Mouse (Mus musculus) large intestine, adult 2 months (tissue): ENCODE measurements around the gene Chrm3. TPM values are rescaled to one million over a fixed set of nuclear protein-coding genes. Genes with fewer than 3 reads are reported as not detected.

Experiments used
- DNase-seq: peaks from one replicate; pipeline ENCODE4 v3.0.0-alpha.2; 2012; ENCODE audit warnings: low read depth, low spot score
- WGBS: fragments of 180-500 bp; shearing (Covaris S2); methylation state at CpG from one replicate; pipeline ENCODE4 v1.1.7; 2018; 5-methylcytosine and 5-hydroxymethylcytosine counted together
- polyA plus RNA-seq: library from polyadenylated mRNA; depleted of rRNA; stranded (reverse); fragments of >200 nt; gene quantifications from 2 replicates; pipeline ENCODE4 v1.2.3, GENCODE M21; 2012

The Chrm3 gene
- polyA plus RNA-seq, 1 experiment = 1.9 TPM

DNA sequence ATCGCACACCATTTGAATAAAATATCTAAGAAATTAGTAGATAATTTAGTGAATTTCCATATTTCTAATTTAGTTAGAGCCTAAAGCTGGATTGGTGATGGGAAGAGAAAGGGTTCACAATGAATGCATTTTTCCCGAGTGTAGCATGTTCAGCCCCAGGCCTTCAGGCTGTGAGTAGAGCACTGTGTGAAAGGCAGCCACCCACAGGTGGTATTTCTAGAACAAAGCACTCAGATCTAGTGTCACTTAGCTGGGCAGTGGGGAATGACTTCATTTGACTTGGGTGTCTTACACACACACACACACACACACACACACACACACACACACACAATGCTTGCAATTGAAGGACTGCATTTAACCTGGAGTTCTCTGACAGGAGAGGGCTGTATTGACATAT lies 337.5 kb downstream of the Chrm3 start:
- WGBS = 90% methylated on average over 2 of the region's 2 CpGs
- no peak for DNase-seq

DNA sequence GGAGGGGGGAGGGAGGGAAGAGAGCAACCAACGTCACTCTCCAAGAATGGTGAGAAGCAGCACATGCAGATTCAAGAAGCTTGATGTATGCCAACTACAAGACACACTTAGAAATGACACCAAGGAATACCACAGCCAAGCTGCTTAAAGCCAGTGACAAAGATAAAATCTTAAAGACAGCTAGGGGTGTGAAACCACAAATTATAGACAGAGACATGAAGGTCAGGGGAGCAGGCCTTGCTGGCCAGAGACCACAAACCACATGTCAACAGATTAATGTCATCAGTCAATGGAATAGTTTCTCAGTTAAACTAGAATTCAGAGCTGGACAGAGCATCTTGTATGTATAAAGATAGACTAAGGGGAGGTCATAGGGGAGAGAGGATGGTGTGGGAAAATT lies 341.4 kb downstream of the Chrm3 start:
- 58% methylated on average over 1 of the region's 1 CpGs for WGBS
- no peak for DNase-seq

DNA sequence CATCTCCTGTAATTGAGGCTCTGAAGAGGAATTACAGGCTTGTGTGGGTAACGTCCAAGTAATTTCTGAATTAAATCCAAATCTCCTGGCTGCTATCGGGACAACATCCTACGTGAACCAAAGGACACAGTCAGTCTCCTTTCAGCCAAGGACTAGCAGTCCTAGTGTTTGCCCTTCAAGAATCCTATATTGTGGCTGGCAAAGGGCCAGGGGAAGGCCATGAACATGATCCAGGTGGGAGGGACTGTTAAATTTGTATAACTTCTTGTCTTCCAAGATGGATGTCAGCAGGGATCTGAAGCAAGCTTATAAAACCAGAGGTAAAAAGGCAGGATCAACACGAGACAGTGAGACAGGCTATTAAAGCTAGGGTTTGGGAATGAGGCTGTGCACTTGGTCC lies 357.7 kb downstream of the Chrm3 start:
- DNase-seq = no peak
- 52% methylated on average over 4 of the region's 4 CpGs for WGBS

DNA sequence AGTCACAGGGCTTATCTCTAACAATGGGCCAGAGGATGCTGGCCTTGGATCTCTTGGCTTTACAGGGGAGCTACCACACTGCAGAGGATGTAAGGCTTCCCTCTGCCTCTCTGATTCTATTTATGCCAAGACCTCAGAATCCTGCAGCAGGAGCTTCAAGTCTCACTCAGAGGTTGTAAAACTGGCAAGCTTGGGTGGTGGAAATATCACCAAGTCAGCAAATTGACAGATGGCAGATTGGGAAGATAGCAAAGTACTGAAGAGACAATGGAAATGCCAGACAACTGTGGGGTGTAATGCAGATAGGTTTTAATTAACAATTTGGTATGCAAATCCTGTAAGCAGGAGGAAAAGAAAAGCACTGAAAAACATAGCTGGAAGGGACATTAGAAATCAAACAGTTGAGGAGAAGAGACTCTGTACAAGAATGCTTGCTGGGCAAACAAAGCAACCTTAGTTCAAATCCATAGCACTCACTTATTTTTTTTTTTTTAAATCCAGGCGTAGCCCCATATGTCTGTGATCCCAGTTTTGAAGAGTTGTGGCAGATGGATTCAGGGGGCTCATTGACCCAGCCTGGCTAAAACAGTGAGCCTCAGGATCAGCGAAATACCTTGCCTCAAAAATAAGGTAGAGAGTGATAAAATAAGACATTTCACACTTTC lies 362.9 kb downstream of the Chrm3 start:
- DNase-seq = no peak
- 80% methylated on average over 2 of the region's 2 CpGs for WGBS

DNA sequence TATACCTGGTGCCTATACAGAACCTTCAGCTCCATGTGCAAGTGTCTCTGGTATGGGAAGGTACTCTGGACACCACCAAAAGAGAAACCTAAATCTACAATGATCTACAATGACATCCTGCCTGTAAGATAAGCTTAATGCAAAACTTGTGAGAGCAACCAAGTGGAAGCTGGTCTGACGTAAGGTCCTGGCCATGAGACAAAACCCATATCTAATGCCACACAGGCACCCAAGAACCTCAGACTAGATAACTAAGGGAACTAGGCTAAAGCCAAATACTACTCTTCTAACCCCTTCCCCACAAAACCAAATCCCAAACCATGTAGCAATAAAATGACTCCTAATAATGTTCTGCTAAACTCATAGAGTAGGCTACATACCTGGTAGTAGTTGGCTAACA lies 364.8 kb downstream of the Chrm3 start:
- 89% methylated on average over 1 of the region's 1 CpGs for WGBS
- DNase-seq = no peak

DNA sequence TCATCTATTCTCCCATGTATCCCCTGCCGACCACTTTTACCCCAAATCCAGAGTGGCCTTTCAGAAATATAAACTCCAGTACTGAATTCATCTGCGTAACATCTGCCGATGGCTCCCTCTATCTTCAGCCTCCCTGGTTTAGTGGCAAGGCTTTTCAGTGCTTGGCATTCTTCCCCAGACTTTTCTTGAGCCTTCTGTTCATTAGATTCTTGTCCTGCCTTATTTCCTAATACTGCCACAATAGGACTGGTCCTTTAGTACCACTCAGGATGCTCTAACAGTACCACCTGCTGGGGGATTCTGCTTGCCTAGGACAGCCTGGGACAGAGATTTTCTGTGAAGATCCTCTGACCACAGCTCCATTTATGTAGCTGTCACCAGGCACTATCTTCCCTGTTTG lies 367.1 kb downstream of the Chrm3 start:
- DNase-seq = no peak
- WGBS = 95% methylated on average over 3 of the region's 3 CpGs

DNA sequence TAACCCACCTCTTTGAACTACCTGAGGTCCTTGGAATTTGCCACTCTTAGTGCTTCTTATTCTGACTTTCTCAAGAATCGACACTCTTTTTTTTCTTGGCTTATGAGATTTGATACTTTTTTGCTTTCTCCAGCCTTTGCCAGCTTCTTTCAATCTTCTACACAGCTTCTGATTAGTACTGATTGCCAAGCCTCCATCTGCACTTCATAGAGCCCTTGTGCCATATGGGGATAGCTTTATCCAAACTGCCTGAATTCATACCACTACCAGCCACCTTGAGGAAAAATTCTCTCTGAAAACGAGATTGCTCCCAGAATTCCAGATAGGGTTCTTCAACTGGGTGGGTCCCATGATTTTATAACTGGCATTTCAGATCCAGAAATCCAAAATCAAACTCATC lies 368.0 kb downstream of the Chrm3 start:
- WGBS = 62% methylated on average over 2 of the region's 2 CpGs
- no peak for DNase-seq

DNA sequence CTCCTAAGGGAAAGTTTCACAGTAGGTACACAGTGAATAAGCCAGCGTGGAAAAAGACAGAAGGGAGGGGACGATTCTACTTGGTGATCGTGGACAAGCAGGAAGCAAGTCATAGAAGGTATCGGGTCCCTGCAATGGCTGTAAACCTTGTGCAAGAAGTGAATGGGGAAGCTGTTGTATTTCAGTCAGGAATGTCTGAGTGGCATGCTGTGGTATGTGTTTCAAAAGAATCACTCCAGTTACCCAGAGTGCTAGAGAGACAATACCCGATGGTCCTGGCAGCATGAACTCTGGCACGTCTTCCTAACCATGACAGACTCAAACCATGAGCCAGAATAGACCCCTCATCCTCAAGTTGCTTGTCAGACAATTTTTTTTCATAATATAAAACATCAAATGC lies 375.0 kb downstream of the Chrm3 start:
- DNase-seq = no peak
- 58% methylated on average over 6 of the region's 6 CpGs for WGBS

DNA sequence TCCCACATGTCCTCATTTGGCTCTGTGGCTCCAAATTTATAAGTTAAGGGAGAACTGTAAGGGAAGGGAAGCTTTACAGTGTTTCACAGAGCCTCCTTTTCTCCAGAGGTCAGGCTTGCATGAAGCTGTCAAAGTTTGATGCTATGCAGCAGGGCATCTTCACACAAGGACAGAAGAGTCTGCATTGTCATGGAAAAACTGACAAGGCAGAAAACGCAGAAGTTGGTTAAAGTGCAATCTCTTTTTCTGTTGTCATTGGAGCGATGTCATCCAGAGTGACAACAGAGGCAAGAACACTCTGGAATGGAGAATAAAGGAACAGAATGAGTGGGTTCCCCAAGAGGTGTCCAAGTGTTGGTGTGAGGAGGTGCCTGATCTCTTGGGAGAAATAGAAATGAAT lies 377.4 kb downstream of the Chrm3 start:
- DNase-seq = no peak
- 75% methylated on average over 2 of the region's 2 CpGs for WGBS

DNA sequence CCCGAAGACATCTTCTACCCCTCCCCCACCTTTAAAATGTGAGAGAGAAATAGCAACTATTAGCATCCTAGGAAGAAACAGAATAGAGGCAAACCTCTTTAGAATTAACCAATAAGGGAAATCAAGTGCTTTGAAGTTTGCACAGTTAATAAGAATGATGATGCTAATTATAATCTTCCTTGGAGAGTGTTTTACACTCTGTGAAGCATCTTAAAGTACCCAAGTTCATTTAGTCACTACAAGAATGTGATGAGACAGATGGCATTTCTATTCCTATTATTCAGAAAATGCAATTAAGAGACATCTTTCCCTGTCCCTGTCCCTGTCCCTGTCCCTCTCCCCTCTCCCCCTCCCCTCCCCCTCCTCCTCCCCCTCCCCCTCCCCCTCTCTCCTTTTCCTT lies 382.9 kb downstream of the Chrm3 start:
- no peak for DNase-seq
- 75% methylated on average over 1 of the region's 1 CpGs for WGBS

DNA sequence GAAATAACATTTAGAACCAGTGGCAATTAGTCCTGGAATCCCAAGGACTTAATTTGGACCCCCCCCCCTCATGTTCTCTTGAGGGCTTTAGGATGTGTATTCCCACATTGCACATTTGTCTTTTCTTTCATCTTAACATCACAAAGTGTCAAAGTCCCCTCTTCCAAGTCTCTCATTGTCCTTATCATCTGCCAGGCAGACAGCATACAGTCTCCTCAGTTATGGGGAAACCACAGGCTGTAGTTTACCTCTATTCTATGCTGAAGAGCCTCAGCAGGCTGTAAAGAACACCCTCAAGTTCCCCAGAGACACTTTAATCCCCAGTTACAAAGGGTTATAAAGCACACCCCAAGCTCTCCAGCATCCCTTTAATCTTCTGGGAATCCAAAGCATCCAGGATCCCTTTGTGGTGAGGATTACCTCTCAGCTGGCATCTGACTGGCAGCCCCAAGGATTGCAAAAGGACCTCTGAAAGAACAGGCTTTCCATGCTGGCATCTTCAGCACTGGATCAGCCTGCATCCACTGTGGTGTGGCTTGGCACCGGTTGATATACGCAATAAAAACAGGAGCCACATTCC lies 386.8 kb downstream of the Chrm3 start:
- DNase-seq = no peak
- WGBS = 70% methylated on average over 2 of the region's 2 CpGs

DNA sequence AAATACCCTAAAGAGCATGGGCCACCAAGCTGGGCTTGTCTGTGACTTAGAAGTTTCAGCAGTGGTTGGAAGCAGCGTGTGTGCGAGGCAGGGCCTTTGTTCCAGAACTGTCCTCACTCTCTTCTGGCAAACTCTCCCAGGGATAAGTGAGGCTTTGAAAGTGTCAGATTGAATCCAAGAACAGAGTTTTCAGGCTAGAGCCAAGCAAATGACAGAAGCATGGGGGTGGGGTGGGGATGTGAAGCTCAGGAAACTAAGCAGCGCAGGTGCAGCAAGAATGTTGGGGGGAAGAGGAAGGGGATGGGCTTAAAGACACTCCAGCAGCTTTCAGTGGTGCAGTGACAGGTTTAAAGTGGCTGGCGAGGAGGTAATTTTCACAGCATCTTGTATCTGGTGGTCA lies 388.8 kb downstream of the Chrm3 start:
- 72% methylated on average over 4 of the region's 4 CpGs for WGBS
- no peak for DNase-seq

DNA sequence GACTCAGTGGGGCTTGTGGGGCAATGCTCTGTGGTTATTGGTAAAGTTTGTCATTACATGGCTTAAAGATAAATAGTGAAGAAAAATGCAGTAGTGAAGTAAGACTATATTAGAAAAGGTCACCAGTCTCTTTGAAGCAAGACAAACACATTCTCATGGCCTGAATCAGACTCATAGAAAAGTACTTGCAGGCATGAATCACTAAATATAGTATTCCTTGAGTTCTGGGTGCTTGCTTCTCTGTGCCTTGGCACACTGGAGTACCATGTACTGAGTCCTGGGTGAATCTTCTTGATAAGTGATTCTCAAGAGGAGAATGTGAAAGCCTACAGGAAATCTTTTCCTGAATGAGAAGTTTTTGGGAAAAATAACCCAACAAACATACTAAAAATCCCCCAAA lies 408.0 kb downstream of the Chrm3 start:
- no peak for DNase-seq

DNA sequence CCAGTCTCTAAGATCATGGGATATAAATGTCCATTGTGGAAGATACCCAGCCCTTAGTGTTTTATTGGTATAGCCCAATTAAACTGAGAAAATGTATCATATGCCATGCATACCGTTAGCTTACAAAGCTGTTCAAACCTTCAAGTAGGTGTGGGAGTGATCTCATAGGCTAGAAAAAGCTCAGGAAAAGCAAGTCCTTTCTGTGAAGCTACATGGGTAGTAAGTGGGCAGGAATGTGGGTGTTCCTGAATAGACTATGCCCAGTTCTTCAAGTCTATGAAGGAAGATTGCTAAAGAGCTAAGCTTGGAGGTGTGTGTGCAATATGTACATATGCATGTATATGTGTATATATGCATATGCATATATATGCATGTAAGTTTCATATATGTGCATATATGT lies 409.3 kb downstream of the Chrm3 start:
- DNase-seq = no peak
- WGBS = 44% methylated on average over 1 of the region's 1 CpGs

DNA sequence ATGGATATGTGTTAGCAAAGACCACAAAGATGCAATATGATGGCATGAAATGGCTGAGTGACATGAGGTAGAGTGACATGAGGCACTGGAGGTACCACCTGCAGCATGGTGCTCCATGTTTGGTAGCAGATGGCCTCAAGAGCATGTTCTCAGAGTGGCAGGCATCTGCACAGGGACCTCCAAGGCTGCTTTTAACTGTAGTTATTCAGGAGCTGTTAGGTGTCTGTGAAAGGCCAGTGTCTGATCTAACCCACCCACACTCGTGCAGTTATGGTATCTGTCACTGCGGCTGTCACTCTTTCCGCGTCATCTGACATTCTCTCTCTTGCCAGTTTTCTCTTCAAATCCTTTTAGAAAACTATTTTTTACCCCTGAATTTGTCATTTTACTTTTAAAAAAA lies 411.6 kb downstream of the Chrm3 start:
- no peak for DNase-seq
- WGBS = 93% methylated on average over 4 of the region's 4 CpGs

DNA sequence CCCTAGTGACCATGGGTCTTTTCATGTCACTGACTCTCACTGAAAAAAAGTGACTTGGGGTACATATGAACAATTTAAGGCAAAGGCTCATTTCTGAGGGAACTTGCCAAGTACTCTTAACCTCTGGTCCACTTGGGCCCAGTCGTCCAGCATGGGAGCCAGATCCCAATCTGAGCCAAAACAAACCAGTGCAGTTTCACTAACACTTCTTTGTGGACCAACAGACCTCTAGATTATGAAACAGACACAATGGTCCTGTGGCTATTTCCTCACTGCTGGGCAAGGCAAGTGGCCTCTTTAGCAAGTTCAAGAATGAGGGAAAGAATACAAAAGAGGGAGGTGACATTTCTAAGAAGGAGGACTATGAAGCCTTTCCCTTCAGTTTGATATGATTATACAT lies 420.5 kb downstream of the Chrm3 start:
- no peak for DNase-seq
- 44% methylated on average over 1 of the region's 1 CpGs for WGBS

DNA sequence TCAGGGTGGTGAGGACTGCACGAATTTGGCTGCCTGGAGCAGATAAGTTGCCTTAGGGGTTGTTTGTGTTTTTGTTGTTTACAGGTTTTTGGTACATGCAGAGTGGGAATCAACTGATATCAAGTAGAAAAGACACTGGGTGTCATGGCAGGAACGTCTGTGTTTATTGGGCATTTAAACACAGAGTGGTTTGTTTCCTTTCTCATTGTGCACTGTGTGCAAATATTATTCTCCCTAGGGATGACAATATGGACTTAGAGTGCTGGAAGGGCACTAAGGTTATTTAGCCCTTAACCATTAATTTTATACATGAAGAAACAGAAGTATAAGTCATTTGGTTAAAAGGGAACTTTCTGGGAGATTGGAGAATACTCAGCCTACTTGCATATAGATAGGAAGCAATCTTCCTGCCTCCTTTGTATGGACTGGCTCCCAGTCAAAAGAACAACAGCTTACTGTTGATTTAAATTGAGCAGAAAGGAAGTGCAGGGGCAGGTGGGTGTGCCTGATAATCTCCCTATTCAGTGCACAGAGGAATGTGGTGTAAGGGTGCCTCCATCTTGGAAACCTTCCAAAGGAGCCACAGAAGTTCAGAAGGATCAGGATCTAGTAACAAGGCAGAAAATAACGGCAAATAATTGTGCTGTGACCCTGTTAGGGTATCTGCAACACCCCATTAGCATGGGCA lies 421.7 kb downstream of the Chrm3 start:
- no peak for DNase-seq
- WGBS = 52% methylated on average over 3 of the region's 3 CpGs

DNA sequence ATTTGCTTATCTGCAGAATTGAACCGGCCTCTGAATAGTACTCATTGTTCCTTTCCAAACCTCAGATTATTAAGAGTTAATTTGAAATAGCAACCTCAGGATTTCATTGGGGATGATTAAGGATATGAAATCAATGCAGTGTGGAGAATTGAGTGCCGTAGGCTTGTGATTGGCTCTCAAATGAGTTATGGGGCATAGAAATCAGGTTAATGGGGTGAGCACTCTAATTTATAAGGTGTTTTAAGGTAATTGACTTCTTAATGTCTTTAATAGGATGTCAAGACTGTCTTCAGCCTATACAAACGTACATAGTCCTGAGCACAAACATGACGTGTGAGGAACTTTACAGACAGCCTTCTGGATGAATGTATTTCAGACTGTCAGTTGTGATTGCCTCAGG lies 427.9 kb downstream of the Chrm3 start:
- WGBS = 56% methylated on average over 4 of the region's 4 CpGs
- no peak for DNase-seq

DNA sequence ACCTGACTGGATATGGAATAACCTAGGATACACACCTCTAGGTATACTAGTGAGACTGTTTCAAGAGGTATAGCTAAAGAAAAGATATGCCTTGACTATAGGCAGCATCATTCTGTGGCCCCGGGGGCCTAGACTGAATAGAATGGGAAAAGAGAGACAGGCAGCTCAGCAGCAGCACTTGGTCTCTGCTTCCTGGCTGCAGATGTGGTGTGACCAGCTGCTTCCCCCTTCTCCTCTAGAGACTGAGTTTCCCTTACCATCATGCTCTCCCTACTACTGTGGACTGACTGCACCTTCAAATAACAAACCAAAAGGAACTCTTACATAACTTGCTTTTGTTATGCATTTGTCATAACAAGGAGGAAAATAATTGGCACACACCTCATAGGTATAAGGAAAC lies 430.0 kb downstream of the Chrm3 start:
- DNase-seq = no peak
- WGBS = 80% methylated on average over 1 of the region's 1 CpGs

DNA sequence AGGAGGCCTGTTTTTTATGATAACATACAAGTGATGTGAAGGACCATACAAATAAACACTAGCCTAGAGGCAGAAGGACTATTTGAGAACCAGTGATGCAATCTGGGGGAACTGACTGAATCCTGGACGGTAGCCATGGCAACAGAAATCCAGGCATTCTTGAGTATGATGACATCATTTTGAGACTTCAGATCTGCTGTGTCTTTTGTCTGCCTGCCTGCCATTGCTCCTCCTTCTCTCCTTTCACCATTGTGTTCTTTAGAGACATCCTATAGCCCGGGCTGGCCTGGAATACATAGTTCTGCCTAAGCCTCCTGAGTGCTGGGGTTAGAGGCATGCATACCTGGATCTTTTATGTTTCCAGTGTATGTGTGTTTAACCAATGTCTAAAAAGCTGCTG lies 430.7 kb downstream of the Chrm3 start:
- WGBS = 66% methylated on average over 2 of the region's 2 CpGs
- DNase-seq = no peak

DNA sequence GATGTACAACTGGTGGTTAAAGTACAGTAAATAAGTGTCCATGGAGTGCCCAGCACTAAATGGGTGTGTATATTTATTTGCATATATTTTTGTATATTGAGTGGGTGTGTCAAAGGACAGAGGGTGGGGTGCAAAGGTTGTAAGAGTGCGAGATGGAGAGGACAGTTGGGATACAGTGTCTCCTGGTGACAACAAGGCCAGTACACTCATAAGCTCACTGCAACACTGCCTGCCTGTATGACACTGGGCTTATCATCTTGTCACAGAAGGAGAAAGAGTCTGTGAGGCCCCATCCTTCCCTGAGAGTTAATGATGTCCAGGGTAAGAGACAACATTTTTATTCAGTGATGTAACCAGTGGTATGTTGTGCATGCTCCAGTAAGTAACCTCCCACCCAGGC lies 439.5 kb downstream of the Chrm3 start:
- 43% methylated on average over 1 of the region's 1 CpGs for WGBS
- DNase-seq = no peak

DNA sequence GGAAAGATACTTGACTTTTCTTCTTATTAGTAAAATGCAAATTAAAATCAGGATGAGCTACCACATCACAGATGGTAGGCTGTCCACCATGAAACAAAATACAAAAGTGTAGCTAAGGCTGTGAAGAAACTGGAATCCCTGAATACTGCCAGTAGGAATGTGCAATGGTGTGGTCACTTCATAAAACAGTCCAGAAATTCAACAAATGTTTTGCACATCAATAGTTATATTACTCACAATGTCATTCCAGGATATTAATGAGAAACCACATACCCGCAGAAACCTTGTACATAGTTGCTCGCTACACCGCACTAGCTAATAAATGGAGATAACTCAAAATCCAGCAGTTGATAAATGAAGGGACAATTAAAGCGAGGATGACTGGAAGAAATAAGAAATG lies 447.9 kb downstream of the Chrm3 start:
- WGBS = 90% methylated on average over 4 of the region's 4 CpGs
- DNase-seq = no peak
